Mouse (Mus musculus) spleen, adult 12 weeks (tissue): ENCODE data around the gene Gpr108.

Source experiments
- DNase-seq: peaks from one replicate; pipeline ENCODE4 v3.0.0; 2022; ENCODE audit warnings: low spot score

The Gpr108 gene

DNA sequence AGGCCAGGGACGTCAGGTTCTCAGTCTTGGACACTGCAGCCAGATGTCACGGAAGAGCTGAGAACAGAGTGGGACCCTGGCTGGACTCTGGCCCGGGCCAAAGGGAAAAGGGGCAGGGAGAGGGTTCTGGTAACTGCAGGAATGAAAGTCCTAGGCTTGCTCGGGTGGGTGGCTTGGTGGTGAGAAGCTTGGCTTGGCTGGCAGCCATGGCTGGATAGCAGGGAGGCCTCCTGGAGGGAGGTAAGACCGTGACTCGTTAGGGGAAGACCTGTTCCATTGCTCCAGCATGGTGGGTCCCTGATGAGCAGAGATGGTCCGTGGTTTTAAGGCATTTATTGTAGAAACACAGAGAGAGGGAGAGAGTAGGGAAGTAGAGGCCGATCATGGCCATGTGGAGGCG, 23.1 kb upstream of the Gpr108 start:
- DNase-seq = no peak

- no peak for DNase-seq
These were observed 19.4 kb upstream of the Gpr108 start for GRCm38 (mm10) chr17:57267556-57268126.

DNA sequence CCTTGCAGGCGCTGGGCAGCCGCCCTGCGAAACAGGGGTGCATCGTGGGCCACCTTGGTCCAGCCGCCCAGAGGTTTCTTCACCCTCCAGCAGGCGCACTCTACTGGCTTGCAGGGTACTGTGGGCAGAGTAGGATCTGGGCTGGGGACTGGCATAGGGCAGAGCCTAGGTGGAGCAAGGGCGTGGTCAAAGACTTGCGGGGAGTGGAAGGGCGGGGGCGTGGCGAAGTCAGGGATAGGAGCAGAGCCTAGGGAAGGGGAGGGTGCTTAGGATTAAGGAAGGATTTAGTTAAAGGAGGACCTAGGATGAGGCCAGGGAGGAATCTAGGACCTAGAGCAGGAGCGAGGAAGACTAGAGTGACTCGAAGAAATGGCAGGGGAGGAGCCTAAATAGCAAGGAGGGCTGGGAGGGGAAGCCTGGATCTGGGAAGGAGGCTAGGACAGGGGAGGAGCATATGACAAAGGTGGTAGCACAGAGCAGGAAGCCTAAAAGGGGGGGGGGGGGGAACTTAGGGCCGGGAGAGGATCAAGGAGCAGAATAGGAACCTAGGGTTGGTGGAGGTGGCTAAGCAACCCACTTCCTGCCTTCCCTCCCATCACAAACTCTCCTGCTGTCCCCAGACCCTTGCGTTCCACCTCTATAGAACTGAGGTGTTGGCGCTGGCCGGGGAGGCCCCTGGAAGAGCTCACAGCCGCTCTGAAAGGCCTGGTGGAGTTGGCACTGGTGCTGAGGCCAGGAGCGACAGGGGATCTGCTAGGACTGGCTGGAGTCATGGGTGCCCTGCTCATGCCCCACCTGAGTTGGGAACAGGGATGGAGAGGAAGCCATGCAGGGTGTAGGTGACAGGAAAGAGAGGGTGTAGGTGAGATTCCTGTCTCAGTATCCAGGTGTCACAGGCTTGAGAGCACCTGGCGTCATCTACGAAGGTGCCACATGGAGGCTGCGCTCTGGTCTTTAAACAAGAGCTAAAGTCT, 17.0 kb upstream of the Gpr108 start:
- DNase-seq = no peak

DNA sequence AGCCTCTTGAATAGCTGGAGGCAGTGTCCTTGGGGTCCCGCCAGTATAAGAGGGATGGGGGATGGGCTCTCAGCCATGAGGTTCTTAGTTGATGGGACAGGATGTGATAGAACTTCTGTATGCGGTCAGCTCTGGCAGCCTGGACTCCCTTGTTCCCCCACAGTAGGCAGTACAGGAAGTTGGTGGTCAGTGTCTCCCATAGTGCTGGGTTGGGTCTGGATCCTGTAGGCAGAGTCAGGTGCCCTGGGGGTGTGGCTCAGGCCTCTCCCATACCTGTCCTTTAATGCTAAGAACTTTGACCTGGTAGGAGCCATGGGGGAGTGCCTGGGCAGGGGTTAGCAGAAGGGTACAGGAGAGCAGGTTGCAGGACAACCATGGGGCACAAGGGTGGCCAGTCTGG, 15.9 kb upstream of the Gpr108 start:
- DNase-seq = no peak

GRCm38 (mm10) chr17:57262901-57263550, 14.8 kb upstream of the Gpr108 start:
- no peak for DNase-seq

DNA sequence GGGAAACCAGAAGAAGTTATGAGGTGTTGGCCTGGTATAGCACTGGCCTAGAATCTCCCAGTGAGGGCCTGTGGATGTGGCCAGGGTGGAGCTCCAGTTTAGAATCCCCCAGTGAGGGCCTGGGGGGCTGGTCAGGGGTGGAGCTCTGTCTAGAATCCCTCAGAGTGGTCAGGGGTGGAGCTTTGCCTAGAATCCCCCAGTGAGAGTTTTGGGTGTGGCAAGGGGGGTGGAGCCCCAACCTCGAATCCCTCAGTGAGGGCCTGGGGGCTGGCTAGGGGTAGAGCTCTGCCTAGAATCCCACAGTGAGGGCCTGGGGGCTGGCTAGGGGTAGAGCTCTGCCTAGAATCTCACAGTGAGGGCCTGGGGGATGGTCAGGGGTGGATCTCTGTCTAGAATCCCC, 13.6 kb upstream of the Gpr108 start:
- no peak for DNase-seq

- DNase-seq = no peak
These were observed 13.0 kb upstream of the Gpr108 start for GRCm38 (mm10) chr17:57261286-57261685.

- no peak for DNase-seq
These were observed 12.1 kb upstream of the Gpr108 start for GRCm38 (mm10) chr17:57260351-57260750.

- no peak for DNase-seq
These were observed 11.5 kb upstream of the Gpr108 start for GRCm38 (mm10) chr17:57259742-57260141.

DNA sequence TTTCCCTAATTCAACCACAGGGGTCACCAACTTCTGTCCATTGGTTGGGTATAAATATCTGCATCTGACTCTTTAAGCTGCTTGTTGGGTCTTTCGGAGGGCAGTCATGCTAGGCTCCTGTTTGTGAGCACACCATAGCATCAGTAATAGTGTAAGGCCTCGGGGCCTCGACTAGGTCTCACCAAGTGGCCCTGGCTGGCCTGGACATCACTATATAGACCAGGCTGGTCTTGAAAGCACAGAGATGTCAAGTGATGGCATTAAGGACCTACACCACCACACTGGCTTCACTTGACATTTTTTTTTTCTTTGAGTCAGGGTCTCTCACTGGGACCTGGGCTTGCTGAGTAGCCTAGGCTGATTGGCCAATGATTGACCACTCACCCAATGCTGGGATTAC, 9.9 kb upstream of the Gpr108 start:
- no peak for DNase-seq

- DNase-seq = no peak
These were observed 8.8 kb upstream of the Gpr108 start for GRCm38 (mm10) chr17:57256921-57257485.

DNA sequence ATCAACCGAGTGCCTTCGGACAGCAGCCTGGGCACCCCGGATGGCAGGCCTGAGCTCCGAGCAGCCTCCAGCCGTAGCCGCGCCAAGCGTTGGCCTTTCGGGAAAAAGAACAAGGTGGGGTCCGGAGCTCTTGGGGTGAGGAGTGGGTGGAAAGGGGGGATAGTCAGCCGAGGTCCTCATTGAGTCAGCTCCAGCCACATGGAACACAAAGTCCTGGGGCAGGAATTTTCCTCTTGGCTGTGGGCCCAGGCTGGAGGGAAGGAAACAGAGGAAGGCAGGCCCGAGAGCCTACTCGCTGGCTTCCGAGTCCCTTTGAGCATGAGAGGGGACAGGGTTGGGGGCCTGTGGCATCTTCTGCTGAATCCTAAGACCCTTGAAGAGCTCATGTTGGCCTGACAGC, 7.1 kb upstream of the Gpr108 start:
- DNase-seq = no peak

DNA sequence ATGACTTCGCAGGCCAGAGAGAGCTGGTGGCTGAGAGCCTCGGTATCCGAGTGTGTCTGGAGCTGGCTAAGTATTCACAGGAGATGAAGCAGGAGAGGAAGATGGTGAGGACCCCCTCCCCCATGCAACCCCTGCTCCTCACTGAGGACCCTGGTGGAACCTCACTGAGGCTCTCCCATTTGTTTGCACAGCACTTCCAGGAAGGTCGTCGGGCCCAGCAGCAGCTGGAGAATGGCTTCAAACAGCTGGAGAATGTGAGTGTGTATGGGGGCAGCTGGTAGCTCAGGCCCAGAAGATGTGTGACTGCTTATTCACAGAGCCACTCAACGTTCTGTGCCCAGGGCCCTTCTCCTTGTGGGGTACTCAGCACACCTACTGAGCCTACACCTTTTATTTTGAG, 5.1 kb upstream of the Gpr108 start:
- DNase-seq = no peak

DNA sequence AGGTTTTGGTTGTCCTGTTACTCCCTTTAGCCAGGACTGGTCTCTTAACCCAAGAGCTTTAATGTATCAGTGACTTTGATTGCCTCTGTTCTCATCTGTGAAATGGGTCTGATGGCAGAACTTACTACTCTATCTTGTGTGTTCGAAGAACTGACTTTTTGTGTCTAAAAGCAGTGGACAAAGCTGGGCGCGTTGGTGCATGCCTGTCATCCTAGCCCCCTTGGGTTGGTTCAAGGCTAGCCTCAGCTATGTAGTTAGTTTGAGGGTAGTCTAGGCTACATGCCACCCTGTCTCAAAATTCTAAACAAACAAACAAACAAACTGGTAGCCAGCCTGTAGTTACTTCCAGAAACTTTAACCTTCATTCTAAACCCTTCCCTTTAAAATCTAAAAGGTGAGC, 3.2 kb upstream of the Gpr108 start:
- DNase-seq = no peak

- DNase-seq = no peak
These were observed 2.4 kb upstream of the Gpr108 start for GRCm38 (mm10) chr17:57250461-57251160.

DNA sequence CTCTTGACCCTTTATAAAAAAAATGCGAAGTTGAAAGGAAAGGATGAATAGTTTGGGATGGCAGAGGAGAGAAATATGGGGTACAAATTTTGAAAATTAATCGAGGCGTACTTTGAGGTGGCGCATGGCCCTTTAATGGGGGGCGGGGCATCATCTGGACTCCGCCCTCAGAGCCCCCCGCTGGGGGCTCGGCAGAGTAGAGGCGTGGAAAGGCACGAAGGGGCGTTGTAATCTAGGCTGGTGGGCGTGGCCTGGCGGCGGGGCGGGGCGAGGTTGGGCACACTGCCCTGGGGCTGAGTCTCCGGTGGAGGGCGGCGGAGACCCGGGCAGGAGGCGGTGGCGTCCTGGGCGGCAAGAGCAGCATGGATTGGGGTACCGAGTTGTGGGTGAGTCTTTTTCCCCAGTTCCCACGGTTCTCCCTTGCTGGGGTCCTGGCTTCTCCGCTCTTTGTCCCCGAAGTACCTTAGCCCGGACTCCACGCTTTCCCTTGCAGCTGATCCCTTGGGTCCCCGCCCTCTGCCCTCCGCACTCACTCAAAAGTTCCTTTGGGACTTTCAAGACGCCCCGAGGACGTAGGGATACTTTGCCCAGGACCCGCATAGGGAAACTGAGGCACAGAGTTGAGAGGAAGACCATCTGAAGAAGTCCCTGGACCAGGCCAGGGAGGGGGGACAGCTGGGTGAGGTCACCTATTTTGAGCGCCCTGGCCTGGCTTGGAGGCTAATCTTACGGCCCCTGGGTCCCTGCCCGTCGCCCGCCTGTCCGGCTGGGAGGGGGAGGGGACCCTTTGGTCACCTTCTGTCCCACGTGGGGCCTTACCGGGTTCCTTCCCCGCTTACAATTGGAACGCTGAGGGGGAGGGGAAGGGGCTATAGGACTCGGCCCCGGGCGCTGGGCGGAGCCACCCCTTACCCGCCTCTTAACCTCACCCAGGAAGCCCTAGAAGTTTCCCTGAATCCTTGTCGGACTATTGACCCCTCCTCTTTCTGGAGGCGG, 1.2 kb upstream of the Gpr108 start, which contains the start of gene Trip10:
TSS of gene Trip10 (plus strand) at position 270 of the 996 bp plus-strand sequence.
- peak; percentile 87 for DNase-seq

DNA sequence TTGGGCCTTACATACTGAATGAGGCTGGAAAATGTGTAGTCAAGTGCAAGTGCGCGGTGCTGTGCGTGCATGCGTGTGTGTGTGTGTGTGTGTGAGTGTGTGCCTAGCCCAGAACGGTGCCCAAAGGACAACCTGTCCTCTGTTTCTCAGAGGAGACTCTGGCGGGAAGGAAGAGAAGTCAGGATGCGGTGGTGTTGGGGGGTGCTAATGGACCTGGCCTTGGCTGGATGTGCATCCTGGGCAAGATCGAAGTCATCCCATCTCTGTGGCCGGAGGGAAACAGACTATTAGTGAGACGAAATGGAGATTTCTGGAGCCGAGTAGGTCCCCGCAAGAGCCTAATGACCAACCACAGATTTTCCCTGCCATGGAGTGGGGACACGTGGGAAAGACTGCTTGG, 525 bp upstream of the Gpr108 start:
- no peak for DNase-seq

GRCm38 (mm10) chr17:57247393-57248200, 649 bp downstream of the Gpr108 start:
- peak; percentile 78 for DNase-seq

GRCm38 (mm10) chr17:57246663-57247392, 1.4 kb downstream of the Gpr108 start:
- DNase-seq = peak; percentile 6
